Mouse (Mus musculus) limb, embryonic 14.5 days (tissue): ENCODE data around the gene Plekhd1. TPM values are rescaled to one million over a fixed set of nuclear protein-coding genes. Genes with fewer than 3 reads are reported as not detected.

Experiments used
- ATAC-seq: fragments of 200-750 bp; cut with Nextera tagmentation; 2 replicates; pipeline ENCODE4 v1.8.0; 2017; ENCODE audit warnings: low read depth, moderate number of reproducible peaks, moderate TSS enrichment; ENCODE audit not compliant: low FRiP score
- DNase-seq: peaks from one replicate; pipeline ENCODE4 v3.0.0-alpha.2; 2015; ENCODE audit warnings: low spot score
- H3K27ac ChIP-seq: fragments of 300-500 bp; sonication (generic); replicated peaks from 2 replicates; pipeline ENCODE4 v1.5.1; 2014; ENCODE audit warnings: low read depth, mild to moderate bottlenecking, low read length, moderate library complexity, mixed read lengths
- H3K27me3 ChIP-seq: fragments of 300-500 bp; sonication (generic); 2 replicates; pipeline ENCODE4 v1.6.1; 2014; ENCODE audit warnings: low read length, mixed read lengths; ENCODE audit not compliant: control insufficient read depth, insufficient read depth
- H3K36me3 ChIP-seq: fragments of 300-500 bp; sonication (generic); 2 replicates; pipeline ENCODE4 v1.6.1; 2014; ENCODE audit warnings: mild to moderate bottlenecking, low read length, moderate library complexity, mixed read lengths; ENCODE audit not compliant: control insufficient read depth, insufficient read depth
- H3K4me1 ChIP-seq: fragments of 300-500 bp; sonication (generic); 2 replicates; pipeline ENCODE4 v1.6.1; 2014; ENCODE audit warnings: antibody characterized with exemption, low read length, mixed read lengths; ENCODE audit not compliant: control insufficient read depth, insufficient read depth
- H3K4me2 ChIP-seq: fragments of 300-500 bp; sonication (generic); replicated peaks from 2 replicates; pipeline ENCODE4 v1.6.1; 2014; ENCODE audit warnings: low read depth, mild to moderate bottlenecking, low read length, moderate library complexity; ENCODE audit not compliant: severe bottlenecking
- H3K4me3 ChIP-seq: fragments of 300-500 bp; sonication (generic); replicated peaks from 2 replicates; pipeline ENCODE4 v1.5.1; 2014; ENCODE audit warnings: low read length
- H3K9ac ChIP-seq: fragments of 300-500 bp; sonication (generic); 2 replicates; pipeline ENCODE4 v1.6.1; 2014; ENCODE audit warnings: mild to moderate bottlenecking, low read depth, low read length, moderate library complexity; ENCODE audit not compliant: severe bottlenecking
- H3K9me3 ChIP-seq: fragments of 300-500 bp; sonication (generic); 2 replicates; pipeline ENCODE4 v1.6.1; 2016; ENCODE audit warnings: low read length; ENCODE audit not compliant: control insufficient read depth
- POLR2A ChIP-seq: fragments of 200-500 bp; IDR thresholded peaks from 2 replicates; pipeline ENCODE4 v1.8.0; 2012; ENCODE audit warnings: inconsistent platforms, mild to moderate bottlenecking, moderate library complexity, borderline replicate concordance; ENCODE audit not compliant: insufficient read depth, insufficient read length; ENCODE audit errors: extremely low read depth
- WGBS: fragments of 180-500 bp; shearing (Covaris S2); extraction: QIAGEN DNeasy Blood & Tissue Kit; methylation state at CpG from one replicate; pipeline ENCODE4 v1.1.7; 2014; 5-methylcytosine and 5-hydroxymethylcytosine counted together
- polyA plus RNA-seq, 2 experiments: library from polyadenylated mRNA; depleted of rRNA in 1 of 2; stranded (reverse) in 1 of 2; unstranded in 1 of 2; fragments of >200 nt; fragmentation: Nextera tagmentation in 1 of 2; extraction: Ambion mirVana in 1 of 2; gene quantifications; 2 replicates each; pipeline versions ENCODE4 v1.2.1 to v1.2.3; 2012 to 2014

Gene Plekhd1
- polyA plus RNA-seq, 2 experiments: 0.12 to 0.29 TPM

- Histone ChIP-seq H3K9ac (no peak overlapping the region), H3K4me1 (no peaks in the 10 kb centered on the region), H3K4me2 (no peak overlapping the region), H3K27me3 (no peaks in the 10 kb centered on the region), H3K36me3 (peaks cover 41% of the 10 kb centered on the region), H3K27ac (no peak overlapping the region), H3K4me3 (no peak overlapping the region), H3K9me3 (no peaks in the 10 kb centered on the region)
- no peak for TF ChIP-seq POLR2A
- ATAC-seq: no peak
- DNase-seq: no peak
- WGBS: 80% methylated on average over 2 of the region's 2 CpGs
Measured at GRCm38 (mm10) chr12:80663935-80664334, 28.5 kb upstream of the Plekhd1 start.

DNA sequence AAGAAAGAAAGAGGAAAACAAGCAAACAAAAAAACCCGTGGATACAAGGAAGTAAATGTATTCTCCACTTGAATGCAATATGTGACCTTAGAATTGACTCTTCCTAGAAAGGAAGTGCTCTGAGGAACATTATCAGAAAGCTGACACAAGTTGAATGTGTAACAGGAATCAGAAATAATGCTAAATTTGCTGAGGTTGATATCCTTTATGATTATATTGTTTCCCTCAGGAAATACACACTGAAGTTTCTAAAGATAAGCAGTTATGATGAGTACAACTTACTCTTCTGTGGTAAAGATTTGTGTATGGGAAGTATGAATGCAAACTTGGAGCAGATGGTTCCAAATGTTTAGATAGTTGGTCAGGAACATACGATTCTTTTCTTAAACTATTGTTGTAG, 24.0 kb upstream of the Plekhd1 start:
- H3K4me3 ChIP-seq: no peak overlapping the region
- H3K4me1 ChIP-seq: no peaks in the 10 kb centered on the region
- H3K9me3 ChIP-seq: no peaks in the 10 kb centered on the region
- DNase-seq (no peak), ATAC-seq (no peak)
- H3K4me2 ChIP-seq: no peak overlapping the region
- no peak overlapping the region for H3K9ac ChIP-seq
- peaks cover 35% of the 10 kb centered on the region for H3K36me3 ChIP-seq
- no peak overlapping the region for H3K27ac ChIP-seq
- 89% methylated on average over 2 of the region's 2 CpGs for WGBS
- H3K27me3 ChIP-seq: no peaks in the 10 kb centered on the region
- TF ChIP-seq POLR2A: no peak

DNA sequence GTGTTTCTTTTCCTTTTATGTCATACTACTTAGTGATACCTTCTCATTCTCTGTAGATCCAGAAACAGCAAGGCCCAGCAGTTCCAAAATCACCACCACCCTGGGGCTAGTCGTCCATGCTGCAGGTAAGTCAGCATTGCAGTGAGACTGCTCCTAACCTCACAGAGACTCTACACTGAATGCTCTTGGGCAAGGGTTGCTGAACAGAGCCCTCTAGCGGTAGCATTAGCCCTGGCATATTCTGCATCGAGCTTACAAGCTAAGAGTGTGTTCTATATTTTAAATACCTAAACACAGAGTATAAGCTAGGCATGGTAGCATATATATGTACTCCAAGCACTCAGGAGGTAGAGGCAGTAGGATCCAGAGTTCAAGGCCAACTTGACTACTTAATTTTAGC, 19.2 kb upstream of the Plekhd1 start:
- Histone ChIP-seq H3K27ac (no peak overlapping the region), H3K4me2 (no peak overlapping the region), H3K9ac (no peak overlapping the region), H3K4me1 (no peaks in the 10 kb centered on the region), H3K4me3 (no peak overlapping the region), H3K36me3 (peaks cover 44% of the 10 kb centered on the region), H3K9me3 (no peaks in the 10 kb centered on the region), H3K27me3 (no peaks in the 10 kb centered on the region)
- DNase-seq: peak; percentile 62
- no peak for TF ChIP-seq POLR2A
- WGBS: 13% methylated on average over 3 of the region's 3 CpGs
- no peak; the same call in 1 of the 2 replicates for ATAC-seq

DNA sequence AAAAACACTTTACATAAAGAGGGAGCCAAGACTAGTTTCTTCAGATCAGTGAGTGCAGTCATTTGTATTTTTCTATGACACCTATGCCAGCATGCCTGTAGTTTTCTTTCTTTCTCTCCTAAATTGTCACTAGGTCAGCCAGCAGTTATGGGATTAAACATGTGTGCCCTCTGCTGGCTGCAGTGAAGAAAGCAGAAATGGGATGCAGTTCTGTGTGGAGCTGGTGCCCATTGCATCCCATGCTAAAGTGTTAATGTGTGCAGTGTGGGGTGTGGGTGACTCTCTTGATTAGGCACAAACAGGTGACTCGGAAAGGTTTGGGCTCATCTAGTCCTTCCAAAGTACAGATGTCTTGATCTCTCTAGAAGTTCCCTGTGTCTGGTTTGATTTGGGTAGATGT, 11.1 kb upstream of the Plekhd1 start:
- Histone ChIP-seq H3K36me3 (peaks cover 27% of the 10 kb centered on the region), H3K9me3 (no peaks in the 10 kb centered on the region), H3K27me3 (no peaks in the 10 kb centered on the region), H3K27ac (no peak overlapping the region), H3K9ac (no peak overlapping the region), H3K4me1 (no peaks in the 10 kb centered on the region), H3K4me3 (no peak overlapping the region), H3K4me2 (no peak overlapping the region)
- TF ChIP-seq POLR2A: no peak
- DNase-seq (peak; percentile 27), ATAC-seq (no peak)
- 75% methylated on average over 1 of the region's 1 CpGs for WGBS

GRCm38 (mm10) chr12:80683554-80683953, 8.8 kb upstream of the Plekhd1 start:
- H3K4me1 ChIP-seq: no peaks in the 10 kb centered on the region
- no peak for ATAC-seq
- no peak overlapping the region for H3K4me3 ChIP-seq
- H3K9me3 ChIP-seq: no peaks in the 10 kb centered on the region
- H3K4me2 ChIP-seq: no peak overlapping the region
- peaks cover 15% of the 10 kb centered on the region for H3K36me3 ChIP-seq
- no peaks in the 10 kb centered on the region for H3K27me3 ChIP-seq
- H3K27ac ChIP-seq: no peak overlapping the region
- 86% methylated on average over 3 of the region's 3 CpGs for WGBS
- no peak for TF ChIP-seq POLR2A
- H3K9ac ChIP-seq: no peak overlapping the region
- DNase-seq: no peak

- Histone ChIP-seq H3K9ac (no peak overlapping the region), H3K4me3 (no peak overlapping the region), H3K36me3 (peaks cover 10% of the 10 kb centered on the region), H3K4me1 (no peaks in the 10 kb centered on the region), H3K9me3 (no peaks in the 10 kb centered on the region), H3K27ac (no peak overlapping the region), H3K27me3 (no peaks in the 10 kb centered on the region), H3K4me2 (no peak overlapping the region)
- TF ChIP-seq POLR2A: no peak
- 89% methylated on average over 3 of the region's 3 CpGs for WGBS
- DNase-seq (no peak), ATAC-seq (no peak)
Measured at GRCm38 (mm10) chr12:80684316-80684715, 8.1 kb upstream of the Plekhd1 start.
